In genomic region chr5:137287953-137288743, GRCm38 (mm10) we compare ENCODE assay signal across 8 mouse cellular contexts. TPM values are rescaled to one million over a fixed set of nuclear protein-coding genes. Genes with fewer than 3 reads are reported as not detected.
DNase-seq lines count a peak whose midpoint lies in the region; ATAC-seq and TF ChIP-seq lines count a peak whose summit lies in the region.

No protein-coding gene starts in this region.

- peak; percentile 38 for DNase-seq in gastrocnemius, postnatal 10 days
- DNase-seq in gastrocnemius, postnatal 4 days (ENCODE audit: low spot score in 2 of 2) = no peak
- no peak for DNase-seq in embryonic facial prominence, embryonic 11.5 days (ENCODE audit: low spot score)
- no peak for DNase-seq in liver, adult 2 months (ENCODE audit: extremely low read depth, low read depth, low spot score)
- DNase-seq in right cerebral cortex, adult 2 months (ENCODE audit: low spot score in 2 of 2) = peak; percentile 65 to 72
- no peak for DNase-seq in ovary, adult 18-20 months (ENCODE audit: low spot score)

- TF ChIP-seq EP300 in ES-Bruce4 (IDR thresholded peaks at IDR 0.05; ENCODE audit: insufficient read depth, low read depth, low read length) = no peak

- no peak for TF ChIP-seq POLR2A in ES-Bruce4 (IDR thresholded peaks at IDR 0.05; ENCODE audit: insufficient read depth, low read length)
- TF ChIP-seq POLR2A in liver, adult 2 months (IDR thresholded peaks at IDR 0.05; ENCODE audit: extremely low read depth, insufficient read depth, low read length) = no peak

- TF ChIP-seq CTCF in ES-Bruce4 (IDR thresholded peaks at IDR 0.05; ENCODE audit: low read depth, low read length) = no peak
- TF ChIP-seq CTCF in liver, adult 2 months (IDR thresholded peaks at IDR 0.05; ENCODE audit: low read depth, low read length) = no peak

- H3K27me3 ChIP-seq in ES-Bruce4 (ENCODE audit: control insufficient read depth, insufficient read depth, low read length, poor library complexity, severe bottlenecking) = peaks cover 9% of the 10 kb centered on the region; the same call in 1 of the 2 replicates
- peaks cover 42% of the 10 kb centered on the region for H3K27me3 ChIP-seq in embryonic facial prominence, embryonic 11.5 days (ENCODE audit: control insufficient read depth, insufficient read depth, low read length)
- peaks cover 23% of the 10 kb centered on the region for H3K27me3 ChIP-seq in hindbrain, embryonic 15.5 days
- H3K27me3 ChIP-seq in liver, adult 2 months (ENCODE audit: control insufficient read depth, insufficient read depth, low read length) = peaks cover 10% of the 10 kb centered on the region; the same call in 1 of the 2 replicates

- under 1% methylated on average over 64 of the region's 65 CpGs for WGBS in embryonic facial prominence, embryonic 11.5 days
- under 1% methylated on average over 44 of the region's 65 CpGs for WGBS in hindbrain, embryonic 15.5 days
- WGBS in liver, adult 2 months = 2% methylated on average over 53 of the region's 65 CpGs

- no peaks in the 10 kb centered on the region for H3K36me3 ChIP-seq in ES-Bruce4 (ENCODE audit: control insufficient read depth, insufficient read depth, low read length, poor library complexity, severe bottlenecking)
- no peaks in the 10 kb centered on the region for H3K36me3 ChIP-seq in embryonic facial prominence, embryonic 11.5 days (replicated peaks; ENCODE audit: control insufficient read depth, insufficient read depth, low read depth, low read length)
- no peaks in the 10 kb centered on the region for H3K36me3 ChIP-seq in hindbrain, embryonic 15.5 days
- H3K36me3 ChIP-seq in liver, adult 2 months (ENCODE audit: control insufficient read depth, insufficient read depth, low read length) = no peaks in the 10 kb centered on the region

- peak overlapping the region; percentile 10; the same call in 1 of the 2 replicates for H3K9ac ChIP-seq in ES-Bruce4 (ENCODE audit: low read depth, poor library complexity, severe bottlenecking)
- H3K9ac ChIP-seq in embryonic facial prominence, embryonic 11.5 days (replicated peaks; ENCODE audit: low read length) = peak overlapping the region; percentile 57
- H3K9ac ChIP-seq in hindbrain, embryonic 15.5 days = peak overlapping the region; percentile 69
- H3K9ac ChIP-seq in liver, adult 2 months (ENCODE audit: low read depth, low read length) = 0 out of 2 replicates have a peak overlapping the region, but pooled peaks have one; percentile 18

- H3K9me3 ChIP-seq in ES-Bruce4 (replicated peaks; ENCODE audit: control insufficient read depth, insufficient read depth, low read length, poor library complexity, severe bottlenecking) = no peaks in the 10 kb centered on the region
- H3K9me3 ChIP-seq in embryonic facial prominence, embryonic 11.5 days (replicated peaks; ENCODE audit: control insufficient read depth, low read length) = no peaks in the 10 kb centered on the region
- H3K9me3 ChIP-seq in hindbrain, embryonic 15.5 days = no peaks in the 10 kb centered on the region

- H3K79me2 ChIP-seq in liver, adult 2 months (ENCODE audit: control insufficient read depth, insufficient read depth, low read length) = no peaks in the 10 kb centered on the region

- peak overlapping the region; percentile 80 for H3K4me2 ChIP-seq in embryonic facial prominence, embryonic 11.5 days (ENCODE audit: low read depth, low read length)
- peak overlapping the region; percentile 96 for H3K4me2 ChIP-seq in hindbrain, embryonic 15.5 days

- ATAC-seq in embryonic facial prominence, embryonic 11.5 days (replicated peaks; ENCODE audit: insufficient number of reproducible peaks, low FRiP score, low TSS enrichment, low read depth) = no peak
- ATAC-seq in hindbrain, embryonic 15.5 days (ENCODE audit: low FRiP score, low read depth) = peak; percentile 12; the same call in 1 of the 2 replicates

- H3K4me3 ChIP-seq in ES-Bruce4 (ENCODE audit: low read depth, low read length) = peak overlapping the region; percentile 47
- peak overlapping the region; percentile 38 for H3K4me3 ChIP-seq in embryonic facial prominence, embryonic 11.5 days (ENCODE audit: low read depth, low read length)
- H3K4me3 ChIP-seq in hindbrain, embryonic 15.5 days = peak overlapping the region; percentile 55
- peak overlapping the region; percentile 38; the same call in 1 of the 2 replicates for H3K4me3 ChIP-seq in liver, adult 2 months (ENCODE audit: insufficient read depth, low read depth, low read length)

- H3K27ac ChIP-seq in ES-Bruce4 (ENCODE audit: insufficient read depth, low read length) = no peak overlapping the region
- 0 out of 2 replicates have a peak overlapping the region, but pooled peaks have one; percentile 8 for H3K27ac ChIP-seq in embryonic facial prominence, embryonic 11.5 days (replicated peaks; ENCODE audit: low read depth, low read length)
- H3K27ac ChIP-seq in hindbrain, embryonic 15.5 days (replicated peaks) = peak overlapping the region; percentile 85
- no peak overlapping the region for H3K27ac ChIP-seq in liver, adult 2 months (replicated peaks; ENCODE audit: insufficient read depth, low read depth, low read length)

- H3K4me1 ChIP-seq in ES-Bruce4 (ENCODE audit: control insufficient read depth, insufficient read depth, low read length) = no peaks in the 10 kb centered on the region
- peaks cover 21% of the 10 kb centered on the region for H3K4me1 ChIP-seq in embryonic facial prominence, embryonic 11.5 days (ENCODE audit: control insufficient read depth, insufficient read depth, low read length)
- peaks cover 54% of the 10 kb centered on the region for H3K4me1 ChIP-seq in hindbrain, embryonic 15.5 days (replicated peaks)
- 0 out of 2 replicates have a peak, but pooled peaks cover 3% of the 10 kb centered on the region for H3K4me1 ChIP-seq in liver, adult 2 months (ENCODE audit: control insufficient read depth, insufficient read depth, low read length)

RNA-seq across cellular contexts. Expression of gene Ache, which starts 0.8 kb away (rescaled TPM):
- total RNA-seq in gastrocnemius, postnatal 10 days (2021) = 10 to 100 TPM; 62.4 to 68.2 TPM
- 10 to 100 TPM; 68.5 to 78.9 TPM for total RNA-seq in gastrocnemius, postnatal 4 days (2021)
- polyA plus RNA-seq in ES-Bruce4 (2011; ENCODE audit: insufficient read depth, insufficient read length, low read depth, missing spikeins) = 0.31 TPM in 1 of 2 replicates, not detected in the other
- polyA plus RNA-seq in embryonic facial prominence, embryonic 11.5 days (2014; fragmentation: Nextera tagmentation; extraction: Ambion mirVana) = 3.5 and 6.3 TPM in 2 replicates
- 68.4 and 69.9 TPM in 2 replicates for polyA plus RNA-seq in hindbrain, embryonic 15.5 days (2015; fragmentation: Nextera tagmentation; extraction: Ambion mirVana)
- total RNA-seq in liver, adult 2 months (2014; rRNA removed) = 0.28 and 0.34 TPM in 2 replicates
- polyA plus RNA-seq in liver, adult 2 months (2012; rRNA removed) = 0.36 and 0.55 TPM in 2 replicates

RNA-seq across cellular contexts. Expression of gene Ufsp1, which starts 6.3 kb away (rescaled TPM):
- 10 to 100 TPM; 37.2 to 43.6 TPM for total RNA-seq in gastrocnemius, postnatal 10 days (2021)
- total RNA-seq in gastrocnemius, postnatal 4 days (2021) = 10 to 100 TPM; 47.7 to 51.2 TPM
- 6.4 and 8.7 TPM in 2 replicates for polyA plus RNA-seq in ES-Bruce4 (2011; ENCODE audit: insufficient read depth, insufficient read length, low read depth, missing spikeins)
- 6.6 and 7.8 TPM in 2 replicates for polyA plus RNA-seq in embryonic facial prominence, embryonic 11.5 days (2014; fragmentation: Nextera tagmentation; extraction: Ambion mirVana)
- polyA plus RNA-seq in hindbrain, embryonic 15.5 days (2015; fragmentation: Nextera tagmentation; extraction: Ambion mirVana) = 20.1 and 24.0 TPM in 2 replicates
- 1.1 and 1.4 TPM in 2 replicates for total RNA-seq in liver, adult 2 months (2014; rRNA removed)
- 6.3 and 7.9 TPM in 2 replicates for polyA plus RNA-seq in liver, adult 2 months (2012; rRNA removed)

RNA-seq across cellular contexts. Expression of gene Srrt, which starts 19.3 kb away (rescaled TPM):
- total RNA-seq in gastrocnemius, postnatal 10 days (2021) = 10 to 100 TPM; 58.1 to 93.2 TPM
- 100 to 1,000 TPM; 113 to 138 TPM for total RNA-seq in gastrocnemius, postnatal 4 days (2021)
- polyA plus RNA-seq in ES-Bruce4 (2011; ENCODE audit: insufficient read depth, insufficient read length, low read depth, missing spikeins) = 121 and 139 TPM in 2 replicates
- 136 and 148 TPM in 2 replicates for polyA plus RNA-seq in embryonic facial prominence, embryonic 11.5 days (2014; fragmentation: Nextera tagmentation; extraction: Ambion mirVana)
- polyA plus RNA-seq in hindbrain, embryonic 15.5 days (2015; fragmentation: Nextera tagmentation; extraction: Ambion mirVana) = 100 and 103 TPM in 2 replicates
- total RNA-seq in liver, adult 2 months (2014; rRNA removed) = 20.7 and 25.2 TPM in 2 replicates
- 36.2 and 61.5 TPM in 2 replicates for polyA plus RNA-seq in liver, adult 2 months (2012; rRNA removed)

RNA-seq across cellular contexts. Expression of gene Trip6, which starts 26.1 kb away (rescaled TPM):
- total RNA-seq in gastrocnemius, postnatal 10 days (2021) = 10 to 100 TPM; 13.1 to 17.3 TPM
- 10 to 100 TPM; 31.2 to 31.9 TPM for total RNA-seq in gastrocnemius, postnatal 4 days (2021)
- polyA plus RNA-seq in ES-Bruce4 (2011; ENCODE audit: insufficient read depth, insufficient read length, low read depth, missing spikeins) = 22.2 and 23.2 TPM in 2 replicates
- polyA plus RNA-seq in embryonic facial prominence, embryonic 11.5 days (2014; fragmentation: Nextera tagmentation; extraction: Ambion mirVana) = 40.3 and 51.8 TPM in 2 replicates
- polyA plus RNA-seq in hindbrain, embryonic 15.5 days (2015; fragmentation: Nextera tagmentation; extraction: Ambion mirVana) = 17.3 TPM in 2 replicates
- total RNA-seq in liver, adult 2 months (2014; rRNA removed) = 5.8 and 6.5 TPM in 2 replicates
- polyA plus RNA-seq in liver, adult 2 months (2012; rRNA removed) = 14.7 and 25.0 TPM in 2 replicates

RNA-seq across cellular contexts. Expression of gene Slc12a9, which starts 45.2 kb away (rescaled TPM):
- 1 to 10 TPM; 4.2 to 7.4 TPM for total RNA-seq in gastrocnemius, postnatal 10 days (2021)
- total RNA-seq in gastrocnemius, postnatal 4 days (2021) = 10 to 100 TPM in 1 of 2 experiments, 1 to 10 TPM in 1; 8.2 to 10.3 TPM
- 7.9 and 8.8 TPM in 2 replicates for polyA plus RNA-seq in ES-Bruce4 (2011; ENCODE audit: insufficient read depth, insufficient read length, low read depth, missing spikeins)
- 3.0 and 4.2 TPM in 2 replicates for polyA plus RNA-seq in embryonic facial prominence, embryonic 11.5 days (2014; fragmentation: Nextera tagmentation; extraction: Ambion mirVana)
- polyA plus RNA-seq in hindbrain, embryonic 15.5 days (2015; fragmentation: Nextera tagmentation; extraction: Ambion mirVana) = 24.6 and 26.8 TPM in 2 replicates
- 4.0 and 4.7 TPM in 2 replicates for total RNA-seq in liver, adult 2 months (2014; rRNA removed)
- 11.9 and 20.3 TPM in 2 replicates for polyA plus RNA-seq in liver, adult 2 months (2012; rRNA removed)

Comparison
In these comparisons a context has a peak if more than half of its experiments do, and no peak if none do; other contexts are left out.
1. DNase-seq: peak in gastrocnemius, postnatal 10 days (single experiment) and right cerebral cortex, adult 2 months (2 of 2); none in gastrocnemius, postnatal 4 days (0 of 2), embryonic facial prominence, embryonic 11.5 days (single experiment), liver, adult 2 months (single experiment) and ovary, adult 18-20 months (single experiment).
2. H3K27ac ChIP-seq: peak in embryonic facial prominence, embryonic 11.5 days (single experiment) and hindbrain, embryonic 15.5 days (single experiment); none in ES-Bruce4 (single experiment) and liver, adult 2 months (single experiment).
3. H3K9ac ChIP-seq: peak in every context shown above with its lines; median percentile 69 in hindbrain, embryonic 15.5 days; 57 in embryonic facial prominence, embryonic 11.5 days; 18 in liver, adult 2 months; 10 in ES-Bruce4.
4. Peak in every context shown above with its lines, with median percentiles within 50 percentile points of each other: H3K4me3 ChIP-seq.